Mouse (Mus musculus): ENCODE measurements around the gene Il27ra.
"Not testable (repeated sequence)": the region's sequence is repeated elsewhere in the genome, so short reads cannot be mapped to it uniquely, and the experiment has no call there.

Il27ra gene

DNA sequence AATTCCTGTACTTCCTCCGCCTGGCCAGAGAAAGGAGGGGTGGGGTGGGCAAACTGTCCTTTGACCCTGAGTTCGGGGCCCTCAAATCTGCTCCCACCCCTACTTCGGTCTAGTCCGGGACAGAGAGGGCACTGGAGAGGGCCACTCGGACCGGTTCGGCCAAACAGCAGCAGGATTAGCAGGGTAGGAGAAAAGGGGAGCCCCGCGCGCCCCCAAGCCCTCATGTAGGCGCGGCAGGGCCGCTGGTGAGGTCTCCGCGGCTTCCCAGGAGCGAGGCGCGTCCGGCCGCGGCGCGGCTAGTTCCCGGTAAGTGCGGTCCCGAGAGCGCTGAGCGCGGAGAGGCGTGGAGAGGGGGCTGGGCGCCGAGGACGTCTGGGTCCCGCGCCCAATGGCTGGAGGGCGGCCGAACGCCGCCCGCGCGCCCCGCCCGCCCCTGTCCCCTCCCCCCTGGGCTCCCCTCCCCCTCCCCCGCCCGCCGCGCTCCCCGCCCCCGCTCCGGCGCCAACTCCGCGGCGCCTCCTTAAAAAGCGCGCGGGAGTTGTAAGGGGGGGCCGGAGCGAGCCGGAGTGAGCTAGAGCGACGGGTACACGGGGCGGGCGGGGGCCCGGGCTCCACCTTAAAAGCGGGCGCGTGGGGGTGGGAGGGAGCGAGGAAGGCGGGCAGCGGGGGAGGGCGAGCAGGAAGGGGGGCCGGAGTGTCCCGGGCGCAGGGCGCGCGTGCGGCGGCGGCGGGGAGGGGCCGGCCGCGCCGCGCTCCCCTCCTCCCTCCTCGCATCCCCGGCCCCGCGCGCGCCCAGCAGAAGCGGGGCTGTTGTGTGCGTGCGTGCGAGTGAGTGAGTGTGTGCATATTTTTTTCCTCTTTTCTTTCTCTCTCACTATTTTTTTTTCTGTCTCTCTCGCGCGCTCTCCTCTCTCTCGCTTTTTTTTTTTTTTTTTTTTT, 45.6 kb downstream of the Il27ra start:
- DNase-seq (ENCODE audit: low spot score in 2 of 2): peak; percentile 73 to 74

DNA sequence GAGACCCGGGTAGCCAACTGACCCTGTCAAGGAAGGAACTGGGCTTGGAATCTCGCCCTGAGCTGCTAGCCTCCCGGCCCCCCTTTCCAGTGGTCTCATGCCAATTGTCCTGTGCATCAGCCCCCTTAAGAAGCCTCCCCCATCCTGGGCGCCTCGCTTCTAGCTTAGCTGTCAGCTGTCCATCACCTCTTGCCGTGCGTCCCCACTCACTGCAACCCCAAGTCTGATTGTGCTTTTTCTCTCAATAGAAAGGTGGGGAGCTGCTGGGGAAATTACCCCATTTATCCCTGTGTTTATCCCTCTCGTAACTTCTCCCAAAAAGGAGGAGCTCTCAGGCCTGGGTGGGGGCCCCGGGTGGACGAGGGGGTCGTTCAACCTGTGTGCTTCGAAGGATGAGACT, 46.4 kb downstream of the Il27ra start:
- DNase-seq (ENCODE audit: low spot score in 2 of 2): no peak

DNA sequence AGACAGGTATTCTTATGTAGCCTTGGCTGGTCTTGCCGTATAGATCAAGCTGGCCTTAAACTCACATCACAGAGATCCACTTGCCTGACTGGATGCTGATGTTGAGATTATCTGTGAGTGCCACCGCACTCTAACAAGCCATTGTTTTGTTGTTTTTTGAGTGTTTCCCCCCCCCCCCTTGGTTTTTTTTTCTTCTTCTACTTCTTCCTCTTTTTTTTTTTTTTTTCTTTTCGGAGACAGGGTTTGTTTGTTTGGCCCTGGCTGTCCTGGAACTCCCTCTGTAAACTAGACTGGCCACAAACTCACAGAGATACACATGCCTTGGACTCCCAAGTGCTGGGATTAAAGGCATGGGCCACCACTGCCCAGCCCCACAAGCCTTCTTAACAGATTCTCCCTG, 48.4 kb downstream of the Il27ra start:
- DNase-seq (ENCODE audit: low spot score in 2 of 2): no peak

DNA sequence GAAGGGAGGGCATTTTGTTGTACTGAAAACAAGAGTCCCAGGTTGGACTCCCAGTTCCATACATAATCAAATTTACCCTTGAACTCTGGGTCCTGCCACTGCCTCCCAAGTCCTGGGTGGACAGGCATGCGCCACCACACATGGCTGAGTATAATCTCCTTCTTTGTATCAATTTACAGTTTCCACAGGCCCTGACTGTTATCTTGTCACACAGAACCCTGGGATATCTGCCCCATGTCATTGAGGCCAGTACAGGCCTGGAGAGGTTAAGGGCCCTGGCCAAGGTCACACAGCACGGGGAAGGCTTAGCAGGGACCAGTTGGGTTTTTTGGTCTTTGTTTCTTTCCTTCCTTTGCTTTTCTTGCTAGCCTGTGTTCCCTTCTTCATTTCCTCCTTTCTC, 49.9 kb downstream of the Il27ra start:
- no peak for DNase-seq (ENCODE audit: low spot score in 2 of 2)

GRCm38 (mm10) chr8:83990170-83990569, 52.2 kb downstream of the Il27ra start:
- no peak for DNase-seq (ENCODE audit: low spot score in 2 of 2)

- no peak for DNase-seq (ENCODE audit: low spot score in 2 of 2)
Measured at GRCm38 (mm10) chr8:83989243-83989642, 53.1 kb downstream of the Il27ra start.

DNA sequence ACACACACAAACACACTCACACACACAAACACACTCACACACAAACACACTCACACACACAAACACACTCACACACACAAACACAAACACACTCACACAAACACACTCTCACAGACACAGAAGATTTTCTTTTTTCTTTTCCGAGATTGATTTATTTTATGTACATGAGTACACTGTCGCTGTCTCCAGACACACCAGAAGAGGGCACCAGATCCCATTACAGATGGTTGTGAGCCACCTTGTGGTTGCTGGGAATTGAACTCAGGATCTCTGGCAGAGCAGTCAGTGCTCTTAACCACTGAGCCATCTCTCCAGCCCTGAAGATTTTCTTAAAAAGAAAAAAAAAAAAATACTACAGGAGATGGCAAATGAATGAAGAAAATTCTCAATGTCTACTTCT, 59.2 kb downstream of the Il27ra start:
- DNase-seq (ENCODE audit: low spot score in 2 of 2): not testable (repeated sequence)

DNA sequence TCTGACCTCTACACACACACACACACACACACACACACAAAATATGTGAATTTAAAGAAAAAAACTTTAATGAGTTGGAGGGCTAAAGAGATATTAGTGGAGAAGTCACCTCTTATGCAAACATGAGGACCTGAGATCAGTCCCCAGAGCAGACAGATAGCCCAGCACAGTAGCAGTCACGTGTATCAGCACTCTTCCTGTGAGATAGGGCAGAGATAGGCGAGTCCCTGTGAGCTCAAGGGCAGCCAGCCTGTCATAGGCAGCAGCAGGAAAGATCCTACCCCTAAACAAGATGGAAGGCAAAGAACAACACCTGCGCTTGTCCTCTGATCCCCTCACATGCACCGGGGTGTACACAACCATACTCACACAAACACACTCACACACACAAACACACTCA, 59.9 kb downstream of the Il27ra start:
- DNase-seq (ENCODE audit: low spot score in 2 of 2): no peak

- DNase-seq (ENCODE audit: low spot score in 2 of 2): no peak
Measured at GRCm38 (mm10) chr8:83981533-83981932, 60.9 kb downstream of the Il27ra start.

DNA sequence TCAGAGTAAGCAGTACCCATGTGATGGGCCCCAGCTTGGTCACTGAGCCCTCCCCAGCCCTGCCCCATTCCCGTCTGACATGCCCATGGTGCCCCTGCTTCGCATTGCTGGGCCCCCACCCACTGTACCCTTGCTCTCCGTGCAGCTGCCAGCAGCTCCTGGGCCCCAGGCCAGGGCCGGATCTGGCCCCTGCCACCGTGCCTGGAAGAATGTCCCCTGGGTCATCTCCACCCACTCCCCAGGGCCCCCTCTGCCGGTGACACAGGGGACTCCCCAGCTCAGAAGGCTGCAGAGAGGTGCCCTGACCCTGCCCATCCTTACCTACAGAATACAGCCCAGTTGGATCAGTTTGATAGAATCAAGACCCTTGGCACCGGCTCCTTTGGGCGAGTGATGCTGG, 61.5 kb downstream of the Il27ra start:
- DNase-seq (ENCODE audit: low spot score in 2 of 2): no peak
